Mouse (Mus musculus) limb, embryonic 15.5 days (tissue): ENCODE results near the gene Mrps18b. TPM values are rescaled to one million over a fixed set of nuclear protein-coding genes. Genes with fewer than 3 reads are reported as not detected.

ENCODE experiments used
- ATAC-seq: fragments of 200-750 bp; cut with Nextera tagmentation; 2 replicates; pipeline ENCODE4 v1.8.0; 2017; ENCODE audit warnings: low read depth, moderate TSS enrichment; ENCODE audit not compliant: insufficient number of reproducible peaks, low FRiP score, low TSS enrichment
- H3K27ac ChIP-seq: fragments of 300-500 bp; sonication (generic); 2 replicates; pipeline ENCODE4 v1.5.1; 2015; ENCODE audit warnings: moderate library complexity, mild to moderate bottlenecking, inconsistent platforms
- H3K27me3 ChIP-seq: fragments of 300-500 bp; sonication (generic); 2 replicates; pipeline ENCODE4 v1.6.1; 2015; ENCODE audit warnings: inconsistent platforms
- H3K36me3 ChIP-seq: fragments of 300-500 bp; sonication (generic); 2 replicates; pipeline ENCODE4 v1.6.1; 2015; ENCODE audit warnings: inconsistent platforms
- H3K4me1 ChIP-seq: fragments of 300-500 bp; sonication (generic); 2 replicates; pipeline ENCODE4 v1.6.1; 2015; ENCODE audit warnings: inconsistent platforms
- H3K4me2 ChIP-seq: fragments of 300-500 bp; sonication (generic); 2 replicates; pipeline ENCODE4 v1.6.1; 2015; ENCODE audit warnings: mild to moderate bottlenecking, inconsistent platforms
- H3K4me3 ChIP-seq: fragments of 300-500 bp; sonication (generic); 2 replicates; pipeline ENCODE4 v1.5.1; 2015; ENCODE audit warnings: mild to moderate bottlenecking, inconsistent platforms
- H3K9ac ChIP-seq: fragments of 300-500 bp; sonication (generic); 2 replicates; pipeline ENCODE4 v1.6.1; 2015; ENCODE audit warnings: inconsistent platforms
- H3K9me3 ChIP-seq: fragments of 300-500 bp; sonication (generic); 2 replicates; pipeline ENCODE4 v1.6.1; 2016; ENCODE audit warnings: inconsistent platforms
- WGBS: fragments of 180-500 bp; shearing (Covaris S2); methylation state at CpG from one replicate; pipeline ENCODE4 v1.1.7; 2015; 5-methylcytosine and 5-hydroxymethylcytosine counted together
- polyA plus RNA-seq: library from polyadenylated mRNA; unstranded; fragments of >200 nt; fragmentation: Nextera tagmentation; extraction: Ambion mirVana; gene quantifications from 2 replicates; pipeline ENCODE4 v1.2.1, GENCODE M21; 2015

The Mrps18b gene
- polyA plus RNA-seq, 1 experiment from 2014 or later, result 72.4 TPM

DNA sequence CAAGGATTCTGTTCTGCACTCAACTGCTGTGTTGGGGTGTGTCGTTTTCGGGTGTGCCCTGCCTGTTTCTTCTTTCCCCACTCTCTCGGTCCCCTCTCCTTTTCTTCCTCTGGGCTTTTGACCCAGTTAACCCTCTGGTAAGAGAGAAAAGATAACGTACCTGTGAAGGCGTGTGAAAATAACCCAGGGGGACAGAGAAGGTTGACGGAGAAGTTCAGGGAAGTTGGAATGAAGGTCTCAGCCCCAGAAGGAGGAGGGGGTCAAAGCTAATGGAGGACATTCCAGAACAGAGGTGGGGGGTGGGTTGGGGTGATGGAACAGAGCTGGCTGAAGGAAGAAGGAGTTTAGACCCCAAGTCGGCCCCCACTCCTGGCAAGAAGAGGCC is 47.2 kb downstream of the Mrps18b start:
- Histone ChIP-seq H3K27ac (peak overlapping the region; percentile 97), H3K27me3 (no peaks in the 10 kb centered on the region), H3K36me3 (peaks cover 8% of the 10 kb centered on the region), H3K9me3 (no peaks in the 10 kb centered on the region), H3K4me3 (peak overlapping the region; percentile 69), H3K4me1 (peaks cover 64% of the 10 kb centered on the region), H3K4me2 (peak overlapping the region; percentile 92), H3K9ac (peak overlapping the region; percentile 65)
- WGBS, result 3% methylated on average over 7 of the region's 7 CpGs
- ATAC-seq, result no peak

DNA sequence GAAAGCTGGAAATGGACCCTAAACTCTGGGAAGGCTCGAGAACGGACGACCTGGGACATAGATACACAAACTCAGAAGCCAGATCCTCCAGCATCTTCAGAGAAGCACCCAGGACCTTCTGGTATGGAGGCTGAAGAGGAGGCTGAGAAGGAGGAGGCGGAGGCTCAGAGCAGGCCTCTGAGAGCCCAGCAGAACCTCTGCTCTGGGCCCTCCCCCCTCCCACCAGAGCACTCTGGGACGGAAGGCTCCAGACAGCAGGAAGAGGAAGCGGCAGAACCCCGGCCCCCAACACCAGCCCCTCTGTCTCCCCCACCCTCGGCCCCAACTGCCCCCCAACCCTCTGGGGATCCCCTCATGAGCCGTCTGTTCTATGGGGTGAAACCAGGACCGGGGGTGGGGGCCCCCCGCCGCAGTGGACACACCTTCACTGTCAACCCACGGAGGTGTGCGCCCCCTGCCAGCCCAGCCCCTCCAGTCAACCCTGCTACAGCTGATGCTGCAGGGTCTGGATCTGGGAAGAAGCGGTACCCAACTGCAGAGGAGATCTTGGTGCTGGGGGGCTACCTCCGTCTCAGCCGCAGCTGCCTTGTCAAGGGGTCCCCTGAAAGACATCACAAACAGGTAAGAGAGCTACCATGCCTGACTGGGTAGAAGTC is 47.9 kb downstream of the Mrps18b start:
- Histone ChIP-seq H3K27me3 (no peaks in the 10 kb centered on the region), H3K4me1 (peaks cover 59% of the 10 kb centered on the region), H3K27ac (peak overlapping the region; percentile 97), H3K4me3 (peak overlapping the region; percentile 69), H3K9me3 (no peaks in the 10 kb centered on the region), H3K36me3 (peaks cover 10% of the 10 kb centered on the region), H3K4me2 (peak overlapping the region; percentile 92), H3K9ac (peak overlapping the region; percentile 65)
- ATAC-seq, result no peak
- WGBS, result 23% methylated on average over 16 of the region's 17 CpGs

DNA sequence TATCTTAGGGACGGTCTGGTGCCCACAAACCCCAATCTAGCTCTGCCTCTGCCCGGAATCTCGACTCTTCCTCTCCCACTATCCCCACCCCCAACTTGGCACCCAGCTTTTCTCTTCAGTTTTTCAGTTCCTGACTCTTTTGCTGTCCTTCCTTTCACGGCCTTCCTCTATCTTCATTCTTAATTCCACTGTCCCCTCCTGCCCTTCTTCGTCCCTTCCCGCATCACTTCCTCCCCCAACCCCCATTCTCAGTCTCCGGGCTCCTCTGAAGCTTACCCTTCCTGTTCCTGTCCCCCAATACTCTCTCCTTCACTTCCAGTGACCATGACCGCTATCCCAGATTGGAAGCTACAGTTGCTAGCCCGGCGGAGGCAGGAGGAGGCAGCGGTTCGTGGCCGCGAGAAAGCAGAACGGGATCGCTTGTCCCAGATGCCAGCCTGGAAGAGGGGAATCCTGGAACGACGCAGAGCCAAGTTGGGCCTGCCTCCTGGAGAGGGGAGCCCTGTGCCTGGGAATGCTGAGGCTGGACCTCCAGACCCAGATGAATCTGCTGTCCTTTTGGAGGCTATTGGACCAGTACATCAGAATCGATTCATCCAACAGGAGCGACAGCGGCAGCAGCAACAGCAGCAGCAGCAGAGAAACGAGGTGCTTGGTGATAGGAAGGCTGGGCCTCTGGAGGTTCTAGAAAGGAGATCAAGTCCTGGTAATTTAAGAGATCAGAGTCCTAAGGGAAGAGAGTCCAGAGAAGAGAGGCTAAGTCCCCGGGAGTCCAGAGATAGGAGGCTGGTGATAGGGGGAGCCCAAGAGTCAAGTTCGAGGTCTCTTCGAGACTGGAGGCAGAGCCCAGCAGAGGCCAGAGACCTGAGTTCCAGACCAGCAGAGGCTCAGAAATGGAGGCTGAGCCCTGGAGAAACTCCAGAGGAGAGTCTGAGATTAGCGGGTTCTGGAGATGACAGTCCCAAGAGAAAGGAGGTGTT is 49.0 kb downstream of the Mrps18b start:
- Histone ChIP-seq H3K27ac (peak overlapping the region; percentile 97), H3K4me1 (peaks cover 55% of the 10 kb centered on the region), H3K9me3 (no peaks in the 10 kb centered on the region), H3K4me3 (peak overlapping the region; percentile 69), H3K36me3 (peaks cover 8% of the 10 kb centered on the region; the same call in 1 of the 2 replicates), H3K9ac (peak overlapping the region; percentile 65), H3K27me3 (no peaks in the 10 kb centered on the region), H3K4me2 (peak overlapping the region; percentile 92)
- WGBS, result 9% methylated on average over 26 of the region's 26 CpGs
- ATAC-seq, result no peak

DNA sequence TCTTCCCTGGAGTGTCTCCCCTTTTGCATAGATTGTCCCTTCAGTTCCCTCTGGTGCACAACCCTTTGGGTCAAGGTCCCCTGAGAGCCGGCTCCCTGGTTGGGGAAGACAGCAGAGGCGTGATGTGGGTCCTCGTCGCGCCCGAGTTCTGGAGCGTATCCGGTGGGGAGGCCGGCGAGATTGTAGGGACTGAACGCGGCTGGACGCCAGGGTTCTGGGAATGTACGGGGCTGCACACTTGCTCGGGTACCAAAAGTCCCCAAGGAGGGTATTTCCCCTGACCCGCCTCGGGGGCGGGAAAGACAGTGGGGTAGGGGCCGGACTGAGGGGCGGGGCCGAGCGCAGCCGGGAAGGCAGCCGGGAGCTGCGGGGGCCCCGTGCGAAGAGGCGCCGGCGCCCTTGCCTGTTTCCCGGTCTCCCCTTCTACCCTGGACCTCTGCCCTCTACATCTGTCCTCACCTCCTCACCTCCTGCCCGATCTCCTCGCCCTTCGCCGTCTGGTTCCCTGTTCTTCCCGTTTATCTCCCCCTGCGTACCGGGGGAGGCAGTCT is 49.8 kb downstream of the Mrps18b start:
- under 1% methylated on average over 23 of the region's 38 CpGs for WGBS
- Histone ChIP-seq H3K9ac (peak overlapping the region; percentile 65), H3K4me1 (peaks cover 57% of the 10 kb centered on the region), H3K4me2 (peak overlapping the region; percentile 92), H3K27me3 (no peaks in the 10 kb centered on the region), H3K9me3 (no peaks in the 10 kb centered on the region), H3K36me3 (peaks cover 7% of the 10 kb centered on the region; the same call in 1 of the 2 replicates), H3K4me3 (peak overlapping the region; percentile 69), H3K27ac (peak overlapping the region; percentile 97)
- ATAC-seq, result peak; percentile 61

DNA sequence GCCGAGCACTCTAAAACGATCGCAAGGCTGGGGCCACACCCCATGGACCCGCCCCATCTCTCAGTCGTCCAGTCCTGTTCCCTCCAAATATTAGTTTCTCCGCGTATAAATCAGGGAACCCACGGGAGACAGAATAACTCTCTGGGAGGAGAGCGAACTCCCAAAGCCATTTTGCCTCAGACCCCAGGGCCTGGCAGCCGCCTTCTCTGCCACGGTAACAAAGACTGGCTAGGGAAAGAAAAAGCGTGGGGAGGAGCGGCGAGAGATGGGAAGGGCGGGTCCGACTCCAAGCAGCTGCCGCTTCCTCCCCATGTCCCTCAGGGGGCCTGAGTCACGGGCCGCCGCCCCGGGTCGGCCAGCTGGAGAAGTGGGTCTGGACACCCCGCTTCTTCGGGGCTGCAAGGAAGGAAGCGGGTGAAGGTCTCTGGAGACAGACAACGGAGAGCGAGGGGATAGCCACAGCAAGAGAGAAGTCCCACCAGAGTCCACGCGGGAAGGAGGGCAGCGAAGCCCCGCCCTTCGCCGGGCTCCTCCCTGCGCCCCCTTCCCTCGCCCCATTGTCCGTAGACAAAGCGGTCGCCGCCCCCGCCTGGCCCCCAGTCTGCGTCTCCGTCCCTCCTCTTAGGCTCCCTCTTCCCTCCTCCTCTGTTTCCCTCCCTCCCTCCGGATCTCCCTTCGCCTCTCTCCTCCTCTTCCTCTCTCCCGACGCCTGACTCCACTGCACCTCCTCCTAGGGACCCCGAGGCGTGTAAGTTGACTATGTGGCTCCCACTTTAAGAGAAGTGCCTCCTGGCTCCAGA is 50.5 kb downstream of the Mrps18b start, which contains the start of gene Ppp1r18:
TSS of gene Ppp1r18 (plus strand) at position 113 of the 800 bp plus-strand sequence.
- Histone ChIP-seq H3K27ac (peak within 1 kb of the TSS; percentile 97), H3K4me2 (peak within 1 kb of the TSS; percentile 92), H3K4me1 (peaks cover 59% of the 10 kb centered on the region), H3K36me3 (0 out of 2 replicates have a peak, but pooled peaks cover 3% of the 10 kb centered on the region), H3K9me3 (no peaks in the 10 kb centered on the region), H3K9ac (peak within 1 kb of the TSS; percentile 65), H3K4me3 (peak within 1 kb of the TSS; percentile 69), H3K27me3 (no peaks in the 10 kb centered on the region)
- WGBS, result under 1% methylated on average over 40 of the region's 48 CpGs
- peak; percentile 75 for ATAC-seq

DNA sequence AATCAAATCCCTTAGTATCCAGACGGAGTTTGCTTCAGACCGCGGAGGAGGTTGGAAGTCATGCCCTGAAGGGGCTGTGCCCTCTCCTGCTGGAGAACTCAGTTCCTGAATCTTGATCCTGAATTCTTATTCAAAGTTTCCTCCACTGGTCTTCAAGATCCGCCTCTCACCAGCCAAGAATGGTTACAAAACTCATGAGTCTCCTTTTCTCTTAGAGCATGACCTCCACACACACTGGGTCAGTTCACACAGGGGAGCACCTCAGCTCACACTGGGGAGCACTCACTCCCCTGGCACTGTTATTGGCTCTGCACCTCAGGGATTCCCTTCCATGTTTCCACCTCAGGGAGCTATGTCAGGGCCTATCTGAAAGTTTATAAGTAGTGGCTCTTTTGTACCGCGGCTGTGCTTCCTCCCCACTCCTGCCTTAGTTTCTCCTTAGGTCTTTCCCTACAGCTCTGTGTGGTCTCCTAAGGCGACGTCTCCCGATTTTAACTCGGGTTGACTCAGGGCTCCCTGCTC is 51.3 kb downstream of the Mrps18b start:
- Histone ChIP-seq H3K27me3 (no peaks in the 10 kb centered on the region), H3K9ac (peak overlapping the region; percentile 65), H3K9me3 (no peaks in the 10 kb centered on the region), H3K36me3 (0 out of 2 replicates have a peak, but pooled peaks cover 3% of the 10 kb centered on the region), H3K4me2 (peak overlapping the region; percentile 92), H3K4me1 (peaks cover 51% of the 10 kb centered on the region), H3K27ac (peak overlapping the region; percentile 97), H3K4me3 (peak overlapping the region; percentile 69)
- WGBS, result 25% methylated on average over 10 of the region's 10 CpGs
- no peak for ATAC-seq

DNA sequence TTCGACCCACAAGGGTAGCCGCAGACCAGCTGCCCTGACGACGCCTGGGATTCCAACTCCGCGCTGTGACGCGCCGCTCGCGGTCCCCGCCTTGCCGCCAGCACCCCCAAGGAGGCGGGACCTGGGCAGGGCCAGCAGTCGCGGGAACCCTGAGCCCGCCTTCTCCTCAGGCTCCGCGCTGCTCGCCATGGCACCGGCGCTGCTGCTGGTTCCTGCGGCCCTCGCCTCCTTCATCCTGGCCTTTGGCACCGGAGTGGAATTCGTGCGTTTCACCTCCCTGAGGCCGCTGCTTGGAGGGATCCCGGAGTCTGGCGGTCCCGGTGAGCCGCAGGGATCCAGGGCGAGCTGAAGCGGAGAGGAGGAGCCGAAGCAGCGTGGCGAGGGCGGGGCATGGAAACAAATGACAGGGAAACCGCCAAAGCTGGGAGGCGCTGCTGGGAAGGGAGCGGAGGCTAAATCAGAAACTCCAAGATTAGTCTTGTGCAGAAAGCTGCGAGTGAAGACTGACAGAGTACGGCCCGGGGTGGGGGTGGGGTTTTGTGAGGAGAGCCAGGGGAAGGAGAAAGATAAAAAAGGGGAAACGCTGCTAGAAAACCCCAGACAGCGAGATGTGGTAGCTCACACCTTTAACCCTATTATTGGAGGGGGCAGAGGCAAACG is 54.9 kb downstream of the Mrps18b start, which contains the start of gene Nrm:
TSS of gene Nrm (plus strand) at position 121 of the 660 bp plus-strand sequence.
- Histone ChIP-seq H3K9ac (peak within 1 kb of the TSS; percentile 76), H3K9me3 (no peaks in the 10 kb centered on the region), H3K4me3 (peak within 1 kb of the TSS; percentile 69), H3K27me3 (no peaks in the 10 kb centered on the region), H3K4me2 (peak within 1 kb of the TSS; percentile 61), H3K4me1 (peaks cover 19% of the 10 kb centered on the region), H3K27ac (peak within 1 kb of the TSS; percentile 97), H3K36me3 (peaks cover 29% of the 10 kb centered on the region)
- WGBS, result 1% methylated on average over 47 of the region's 47 CpGs
- ATAC-seq, result peak; percentile 88

DNA sequence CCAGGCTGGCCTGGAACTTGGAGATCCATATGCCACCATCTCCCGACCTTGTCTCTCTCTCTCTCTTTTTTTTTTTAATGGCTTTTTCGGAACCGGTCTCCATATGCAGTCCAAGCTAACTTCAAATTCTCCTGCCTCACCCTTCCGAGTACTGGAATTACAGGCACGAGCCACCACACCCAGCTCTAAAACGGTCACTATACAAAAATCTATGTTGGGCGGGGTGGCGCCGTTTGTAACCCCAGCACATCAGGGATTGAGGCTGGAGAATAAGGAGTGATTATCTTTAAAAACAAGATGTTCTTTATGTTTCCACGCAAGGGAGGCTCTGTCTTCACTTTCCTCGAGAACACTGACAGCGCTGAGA is 55.4 kb downstream of the Mrps18b start:
- 0 out of 2 replicates have a peak, but pooled peaks have one; percentile 8 for ATAC-seq
- peaks cover 30% of the 10 kb centered on the region for H3K36me3 ChIP-seq
- peak overlapping the region; percentile 76; the same call in 1 of the 2 replicates for H3K9ac ChIP-seq
- peak overlapping the region; percentile 69 for H3K4me3 ChIP-seq
- peak overlapping the region; percentile 61 for H3K4me2 ChIP-seq
- H3K9me3 ChIP-seq, result no peaks in the 10 kb centered on the region
- H3K4me1 ChIP-seq, result peaks cover 19% of the 10 kb centered on the region
- no peaks in the 10 kb centered on the region for H3K27me3 ChIP-seq
- peak overlapping the region; percentile 97 for H3K27ac ChIP-seq
- WGBS, result 4% methylated on average over 12 of the region's 12 CpGs
